Mouse (Mus musculus): ENCODE results near the gene Apbb1ip.
A peak's percentile ranks its signal among the peaks of the same experiment; 100 is the strongest.

Apbb1ip gene

DNA sequence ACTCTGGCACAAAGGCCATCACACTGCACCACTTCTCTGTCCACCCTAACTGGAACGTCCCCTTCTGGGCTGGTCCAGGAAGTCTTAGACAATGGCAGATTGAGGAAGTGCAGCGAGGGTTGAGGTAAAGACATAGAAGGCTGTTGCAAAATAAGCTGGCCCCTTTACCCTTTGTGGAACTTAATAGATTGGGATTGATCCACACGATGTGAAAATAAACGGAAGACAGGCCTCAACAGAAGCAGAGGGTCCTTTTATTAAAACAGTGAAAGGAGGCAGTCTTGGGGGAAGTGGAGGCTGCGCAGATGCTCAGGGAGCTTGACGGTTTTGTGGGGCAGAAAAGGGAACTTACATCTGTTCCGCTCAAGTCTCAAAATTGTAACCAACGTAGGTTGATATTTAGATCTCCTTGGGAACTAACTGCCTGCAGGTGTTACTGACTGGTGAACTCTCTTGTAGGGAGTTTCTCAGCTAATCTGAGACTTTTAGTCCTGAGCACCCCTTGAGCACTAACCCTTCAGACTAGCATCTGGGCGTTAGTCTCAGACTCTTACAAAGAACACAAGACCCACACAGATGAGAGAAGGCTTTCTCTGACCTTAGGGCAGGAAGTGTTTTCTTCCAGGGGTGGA is at the start of gene Apbb1ip:
Gene Apbb1ip (plus strand): TSS at position 546 of the 632 bp plus-strand sequence.
- DNase-seq, result no peak

DNA sequence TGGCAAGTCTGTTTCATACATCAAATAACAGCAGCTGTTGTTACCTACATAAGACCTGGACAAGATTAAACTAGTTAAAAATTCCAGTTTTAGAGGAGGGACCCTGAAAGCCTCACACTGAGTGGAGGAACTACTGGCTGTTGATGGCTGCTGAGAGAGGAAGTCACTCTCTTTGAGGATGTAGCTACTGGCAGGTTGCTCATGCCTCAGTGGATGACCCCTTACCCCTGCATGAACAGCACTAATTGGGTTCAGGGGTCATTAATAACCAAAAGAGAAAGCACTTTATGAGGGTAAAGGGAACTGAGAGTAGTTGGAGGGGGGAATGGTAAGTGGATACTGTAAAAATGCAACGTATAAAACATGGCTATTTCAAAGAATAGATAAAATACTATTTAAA is 46.8 kb upstream of the Apbb1ip start:
- no peak for DNase-seq

- no peak for DNase-seq
Observed at GRCm38 (mm10) chr2:22736134-22736533, 37.8 kb upstream of the Apbb1ip start.

DNA sequence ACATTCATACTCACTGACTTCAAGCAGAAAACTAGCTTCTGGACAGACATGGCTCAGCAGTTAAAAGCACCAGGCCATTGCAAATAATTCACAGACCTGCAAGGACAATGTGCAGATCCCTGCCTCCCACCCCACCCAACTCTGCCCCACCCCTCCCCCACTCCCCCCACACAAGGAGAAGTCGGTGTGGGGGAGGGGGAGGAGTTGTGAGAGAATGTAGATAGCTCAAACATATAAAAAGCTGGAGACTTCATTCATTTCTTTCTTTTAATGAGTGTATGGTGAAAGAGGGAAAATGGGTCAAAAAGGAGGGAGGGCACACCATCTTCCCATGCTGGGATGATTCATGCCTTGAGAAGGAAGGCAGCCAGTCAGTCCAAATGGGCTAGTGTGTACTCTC is 34.5 kb upstream of the Apbb1ip start:
- DNase-seq, result peak; percentile 17

DNA sequence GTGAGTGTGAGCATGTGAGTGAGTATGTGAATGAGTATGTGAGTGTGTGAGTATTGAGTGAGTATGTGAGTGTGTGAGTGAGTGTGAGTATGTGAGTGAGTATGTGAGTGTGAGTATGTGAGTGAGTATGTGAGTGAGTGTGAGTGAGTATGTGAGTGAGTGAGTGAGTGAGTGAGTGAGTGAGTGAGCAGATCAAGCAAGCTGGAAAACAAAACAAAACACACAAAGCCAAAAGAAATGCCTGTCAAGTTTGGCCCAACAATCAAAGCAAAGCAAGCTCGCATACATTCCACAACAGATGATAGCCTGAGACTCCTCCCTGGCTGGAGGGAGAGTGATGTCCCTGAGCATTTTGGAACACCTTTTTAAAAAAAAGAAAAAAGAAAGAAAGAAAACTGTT is 33.5 kb upstream of the Apbb1ip start:
- no peak for DNase-seq

DNA sequence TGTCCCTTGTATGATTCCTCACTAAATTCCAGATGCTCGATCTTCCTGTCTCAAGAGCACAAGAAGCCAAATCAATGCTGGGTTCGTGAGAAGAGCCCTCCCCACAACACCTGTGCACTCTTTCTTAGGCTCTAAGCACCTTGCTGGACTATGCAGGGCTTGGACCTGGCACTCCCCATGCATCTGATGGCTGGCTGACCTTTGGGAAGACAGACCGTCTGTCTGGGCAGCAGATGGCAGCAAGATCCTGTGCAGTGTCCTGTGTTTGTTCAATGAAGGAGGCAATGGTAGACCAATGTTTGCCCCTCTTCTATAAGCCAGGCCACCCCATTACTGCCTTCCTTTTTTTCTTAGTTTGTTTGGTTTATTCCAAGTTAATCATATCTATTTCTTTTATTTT is 32.7 kb upstream of the Apbb1ip start:
- no peak for DNase-seq

GRCm38 (mm10) chr2:22744121-22744761 is 29.7 kb upstream of the Apbb1ip start:
- DNase-seq, result peak; percentile 59

- peak; percentile 49 for DNase-seq
Observed at GRCm38 (mm10) chr2:22744876-22745275, 29.0 kb upstream of the Apbb1ip start.

DNA sequence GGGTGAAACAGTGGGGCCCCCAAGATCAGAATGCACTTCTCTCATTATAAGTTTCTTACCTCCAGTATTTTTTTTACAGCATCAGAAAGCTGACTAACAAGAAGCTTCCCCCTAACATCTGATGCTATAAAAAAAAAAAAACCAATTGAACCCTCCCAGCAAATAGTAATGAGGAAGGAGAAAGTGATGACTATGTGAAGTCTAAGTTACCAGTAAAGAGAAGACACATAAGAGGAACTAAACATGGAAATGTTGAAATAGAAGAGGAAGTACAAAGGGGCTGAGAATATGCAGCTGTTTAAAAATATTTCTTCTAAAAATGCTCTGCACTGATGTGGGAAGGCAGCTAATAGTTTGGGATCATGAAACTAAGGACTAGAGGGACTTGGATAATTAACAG is 27.1 kb upstream of the Apbb1ip start:
- no peak for DNase-seq

DNA sequence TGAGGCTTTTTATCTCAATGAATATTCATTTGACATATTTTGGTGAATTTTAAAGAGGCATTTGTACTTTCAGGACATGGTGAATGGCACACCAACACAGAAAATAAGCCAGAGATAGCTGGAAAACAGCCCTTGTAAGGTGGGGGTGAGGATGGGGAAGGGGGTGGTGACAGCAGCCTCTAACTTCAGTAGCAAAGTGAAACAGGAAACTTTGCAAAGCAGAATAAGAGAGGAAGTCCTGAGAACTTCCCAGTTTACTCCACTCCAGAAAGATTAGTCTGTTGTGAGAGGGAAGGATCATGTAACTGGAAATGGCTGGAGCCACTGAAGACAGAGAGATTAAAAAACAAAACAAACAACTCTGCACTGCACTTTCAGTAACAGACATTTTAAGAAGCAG is 26.0 kb upstream of the Apbb1ip start:
- DNase-seq, result no peak

DNA sequence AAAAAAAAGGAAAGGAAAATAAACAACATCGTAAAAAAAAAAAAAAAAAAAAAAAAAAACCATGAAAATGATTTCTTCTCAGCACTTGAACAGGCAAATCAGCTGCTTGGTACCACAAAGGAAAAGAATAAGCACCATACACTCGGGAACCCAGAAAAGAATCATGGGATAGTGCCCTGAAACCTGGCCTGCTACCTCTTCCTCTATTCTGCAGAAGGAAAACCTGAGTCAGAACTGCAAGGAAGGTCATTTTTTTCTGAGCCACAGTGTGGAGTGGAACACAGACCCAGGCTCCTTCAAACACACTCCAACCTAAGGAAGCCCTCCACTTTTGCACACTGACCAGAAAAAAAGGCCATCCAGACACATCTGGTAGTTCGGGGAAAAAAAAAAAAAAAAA is 24.1 kb upstream of the Apbb1ip start:
- DNase-seq, result no peak

DNA sequence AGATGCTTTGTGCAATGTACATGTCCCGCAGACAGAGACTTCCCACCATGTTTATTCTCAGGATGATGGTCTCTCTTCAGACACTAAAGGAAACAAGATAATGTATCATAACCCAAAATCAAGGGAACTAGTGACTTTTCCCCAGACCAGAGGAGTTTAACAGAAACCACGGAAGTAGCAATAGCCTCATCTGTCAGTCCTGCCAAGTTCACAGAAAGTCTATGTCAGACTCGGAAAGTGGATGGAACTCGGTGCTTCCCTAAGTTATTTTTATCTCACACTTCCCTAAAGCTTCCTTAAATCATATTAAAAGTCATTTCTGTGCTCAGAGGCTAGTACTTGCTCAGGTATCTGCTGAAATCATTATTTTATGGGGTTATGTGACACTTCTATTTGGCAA is 21.4 kb upstream of the Apbb1ip start:
- DNase-seq, result no peak

GRCm38 (mm10) chr2:22753461-22754075 is 20.3 kb upstream of the Apbb1ip start:
- DNase-seq, result no peak

- no peak for DNase-seq
Observed at GRCm38 (mm10) chr2:22754222-22754824, 19.6 kb upstream of the Apbb1ip start.

DNA sequence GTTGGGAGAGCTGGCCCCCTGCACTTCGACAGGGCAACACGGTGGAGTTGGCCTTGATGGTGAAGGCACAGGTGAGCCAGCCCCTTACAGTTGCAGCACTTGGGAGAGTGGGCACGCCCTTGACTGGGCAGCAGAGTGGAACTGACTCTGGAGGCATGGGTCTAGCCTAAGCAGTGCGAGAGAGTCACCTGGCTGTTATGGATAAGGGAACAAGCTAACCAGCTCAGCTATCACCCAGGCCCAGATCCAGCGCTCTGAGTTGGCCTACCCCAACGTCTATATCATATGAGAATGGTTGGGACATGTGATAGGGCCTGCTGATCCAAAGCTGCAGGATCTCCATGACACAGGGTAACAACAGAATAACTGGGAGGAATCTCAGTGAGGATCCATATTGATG is 18.3 kb upstream of the Apbb1ip start:
- DNase-seq, result no peak

GRCm38 (mm10) chr2:22758310-22758972 is 15.5 kb upstream of the Apbb1ip start:
- peak; percentile 73 for DNase-seq

GRCm38 (mm10) chr2:22760452-22760851 is 13.4 kb upstream of the Apbb1ip start:
- no peak for DNase-seq

- DNase-seq, result no peak
Observed at GRCm38 (mm10) chr2:22761103-22761521, 12.8 kb upstream of the Apbb1ip start.

DNA sequence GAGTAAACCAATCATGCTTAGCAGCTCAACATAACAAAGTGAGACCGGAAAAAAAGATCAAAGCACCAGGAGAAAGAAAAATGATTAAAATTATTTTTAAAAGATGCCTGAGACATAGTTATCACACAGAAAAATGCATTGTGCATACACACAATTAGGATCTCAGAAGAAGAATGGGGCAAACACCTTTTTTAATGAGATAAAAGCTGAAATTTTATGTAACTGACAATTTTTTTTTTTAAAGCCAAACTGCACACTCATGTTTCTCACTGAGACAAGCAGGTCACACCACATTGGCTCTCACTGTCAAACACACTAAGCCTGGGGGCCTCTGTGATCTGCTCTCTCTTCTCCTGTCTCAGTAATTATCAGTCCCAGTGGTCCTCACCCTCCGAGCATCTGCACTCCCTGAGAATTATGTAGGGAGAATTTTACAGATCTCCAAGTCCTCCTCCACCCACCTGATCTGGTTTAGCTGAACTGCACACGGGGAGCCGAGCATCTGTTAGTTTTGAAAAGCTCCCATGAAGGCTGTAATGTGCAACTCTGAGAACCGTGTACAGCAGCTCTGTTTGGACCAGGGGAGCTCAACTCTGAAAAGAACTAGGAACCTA is 9.0 kb upstream of the Apbb1ip start:
- peak; percentile 27 for DNase-seq

- DNase-seq, result no peak
Observed at GRCm38 (mm10) chr2:22771311-22771710, 2.6 kb upstream of the Apbb1ip start.

DNA sequence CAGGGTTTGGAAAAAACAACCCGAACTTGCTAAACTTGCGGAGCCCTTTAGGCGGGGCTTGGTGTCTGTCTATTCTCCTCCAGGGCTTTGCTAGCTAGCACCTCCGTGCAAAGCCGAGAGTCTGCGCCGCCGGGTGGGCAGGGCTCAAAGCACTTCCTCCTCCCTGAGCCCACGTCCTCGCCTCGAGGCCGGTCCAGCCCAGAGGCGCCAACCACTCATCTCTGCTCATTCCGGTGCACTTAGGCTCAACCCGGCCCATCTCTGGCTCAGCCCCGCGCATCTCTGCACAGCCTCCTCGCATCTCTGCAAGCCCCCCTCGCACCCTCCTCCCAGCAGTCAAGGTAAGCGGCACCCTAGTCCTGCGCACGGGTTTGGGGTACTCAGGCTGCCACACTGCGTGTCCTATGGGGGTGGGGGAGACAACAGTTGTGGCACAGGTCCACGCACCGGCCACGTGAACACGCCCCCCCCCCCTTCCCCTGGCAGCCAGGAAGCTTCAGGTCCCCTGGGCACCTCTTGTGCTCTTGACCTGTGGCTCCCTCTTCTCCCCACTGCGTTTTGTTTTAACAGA is 372 bp downstream of the Apbb1ip start:
- DNase-seq, result peak; percentile 53

DNA sequence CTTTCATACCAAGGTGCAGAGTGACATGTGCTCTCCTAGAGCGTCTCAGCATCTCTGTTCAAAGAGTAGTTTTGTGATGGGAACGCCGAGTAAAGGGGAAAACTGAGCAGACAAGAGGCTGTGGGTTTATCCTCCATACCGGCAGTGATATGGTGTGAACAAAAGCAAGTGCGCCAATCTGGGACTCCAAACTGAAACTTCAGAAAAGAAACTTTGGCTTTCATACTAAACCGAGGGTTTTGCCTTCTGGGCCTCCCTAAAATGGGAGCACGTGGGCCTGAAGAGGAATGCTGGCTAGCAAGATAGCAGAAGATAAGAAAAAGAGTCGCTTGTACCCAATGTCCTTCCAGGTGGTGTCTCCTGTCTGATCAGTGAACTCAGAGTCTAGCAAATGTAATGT is 1.3 kb downstream of the Apbb1ip start:
- DNase-seq, result no peak

DNA sequence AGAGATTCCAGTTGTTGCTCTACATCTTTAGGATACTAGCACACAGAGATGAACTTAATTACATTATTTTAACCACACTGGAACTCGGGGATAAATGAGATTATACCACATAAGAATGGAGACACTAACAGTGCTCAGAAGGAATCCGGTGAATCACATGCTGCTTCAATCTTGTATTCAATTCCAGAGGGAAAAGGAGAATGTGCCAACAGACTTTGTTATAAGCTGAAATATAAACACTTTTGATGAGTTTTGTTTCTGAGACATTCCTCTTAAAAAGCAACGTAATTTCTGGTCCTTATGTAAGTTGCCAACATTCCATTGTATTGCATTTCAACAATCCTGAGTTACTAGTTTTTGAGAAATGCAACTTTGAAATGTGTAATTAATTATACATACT is 1.8 kb downstream of the Apbb1ip start:
- DNase-seq, result no peak

Data from retina, postnatal 1 day (tissue).